Mouse (Mus musculus): ENCODE results near the gene Skap1. TPM values are rescaled to one million over a fixed set of nuclear protein-coding genes. Genes with fewer than 3 reads are reported as not detected.

The Skap1 gene
- under 1 TPM; 0.47 to 0.91 TPM for total RNA-seq (2021)

DNA sequence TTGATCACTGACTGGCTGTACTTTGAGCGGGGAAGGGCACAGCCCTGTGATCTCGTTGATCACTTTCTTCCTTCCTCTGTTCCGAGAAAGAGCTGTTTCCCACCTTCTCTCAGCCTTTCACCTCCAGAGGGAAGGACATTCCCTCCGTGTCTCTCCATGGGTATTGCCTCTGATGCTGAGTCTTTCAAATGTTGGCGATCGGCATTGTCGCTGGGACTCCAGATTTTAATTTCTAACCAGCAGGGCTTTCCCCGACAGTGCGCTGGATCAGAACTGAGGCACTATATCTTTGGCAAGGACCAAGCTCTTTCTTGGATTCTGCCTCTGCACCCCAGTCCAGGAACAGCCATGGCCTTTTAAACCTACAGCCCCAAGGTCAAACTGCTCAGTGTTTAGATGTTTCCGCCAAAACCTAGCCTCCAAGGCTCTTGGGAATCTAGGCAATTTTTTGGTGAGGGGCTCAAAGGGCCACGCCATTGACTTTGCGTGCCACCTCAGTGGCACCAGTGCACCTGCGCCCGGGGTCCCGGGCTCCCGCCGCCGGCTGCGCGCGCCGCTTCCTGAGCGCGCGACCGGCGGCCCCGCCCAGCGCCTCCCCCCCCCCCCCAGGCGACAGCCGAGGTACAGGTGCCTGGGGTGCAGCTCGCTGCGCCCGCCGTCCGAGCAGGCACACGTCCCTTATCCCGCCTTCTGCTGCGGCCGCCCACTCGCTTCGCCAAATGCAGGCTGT is at the start of gene Skap1:
Skap1 (plus strand) TSS at position 608 of the 730 bp plus-strand sequence.
- intact Hi-C loops (cut with DNase I): no loop called here
- no peak for DNase-seq

DNA sequence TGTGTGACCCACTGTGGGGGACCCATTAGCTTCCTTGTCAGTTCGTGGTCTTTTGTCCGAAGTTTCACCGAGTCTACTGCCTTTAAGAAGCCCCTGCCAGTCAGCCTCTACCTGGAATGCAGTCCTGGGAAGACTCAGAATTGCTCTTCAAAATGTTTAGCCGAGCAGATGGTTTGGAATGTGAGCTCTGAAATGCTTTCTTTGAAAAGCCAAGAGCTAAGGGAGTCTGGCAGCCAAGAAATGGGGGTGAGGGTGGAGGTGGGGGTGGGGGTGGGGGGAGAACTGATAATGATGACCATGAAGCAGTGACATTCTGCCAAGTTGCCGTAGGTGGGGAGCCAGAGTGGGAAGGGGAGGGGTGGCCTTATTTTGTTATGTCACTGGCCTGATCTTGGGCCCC is 43.3 kb upstream of the Skap1 start:
- intact Hi-C loops (cut with DNase I): no loop called here

DNA sequence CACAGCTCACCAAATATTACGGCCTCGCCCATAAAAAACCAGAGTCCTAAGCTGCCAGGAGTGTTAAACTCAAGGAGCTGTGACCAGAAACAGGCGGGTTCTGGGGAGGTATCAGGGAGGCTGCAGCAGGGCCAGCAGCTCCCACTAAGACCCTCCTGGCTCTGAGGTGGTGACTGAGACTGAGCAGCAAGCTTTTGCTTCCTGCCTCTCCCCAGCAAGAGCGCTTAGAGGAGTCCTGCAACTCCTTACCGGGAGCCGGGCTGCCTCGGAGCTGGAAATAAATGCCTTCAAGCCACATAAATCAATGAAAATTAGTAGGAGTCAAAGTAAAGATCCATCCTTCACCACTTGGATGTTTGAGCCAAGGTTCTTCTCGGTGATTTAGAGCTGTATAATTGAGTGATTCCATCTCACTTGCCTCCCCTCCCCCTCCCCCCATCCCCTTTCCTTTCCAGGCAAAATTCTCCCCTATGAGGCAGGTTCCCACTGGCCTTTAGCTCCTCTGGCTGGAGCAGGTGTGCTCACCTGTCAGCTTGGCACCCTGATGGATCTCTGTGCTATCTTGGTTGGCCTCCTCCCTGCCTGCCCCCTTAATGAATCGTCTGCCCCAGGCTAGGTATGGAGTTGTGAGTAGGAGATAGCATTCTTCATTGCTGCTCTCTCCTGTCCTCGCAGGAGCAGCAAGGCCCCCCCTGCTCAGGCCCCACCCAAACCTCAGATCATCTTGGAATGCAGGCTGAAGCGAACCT is 42.7 kb upstream of the Skap1 start:
- intact Hi-C loops (cut with DNase I): no loop called here

More for the DNA sequence above, 43.3 kb upstream of the Skap1 start:
- DNase-seq: no peak

DNA sequence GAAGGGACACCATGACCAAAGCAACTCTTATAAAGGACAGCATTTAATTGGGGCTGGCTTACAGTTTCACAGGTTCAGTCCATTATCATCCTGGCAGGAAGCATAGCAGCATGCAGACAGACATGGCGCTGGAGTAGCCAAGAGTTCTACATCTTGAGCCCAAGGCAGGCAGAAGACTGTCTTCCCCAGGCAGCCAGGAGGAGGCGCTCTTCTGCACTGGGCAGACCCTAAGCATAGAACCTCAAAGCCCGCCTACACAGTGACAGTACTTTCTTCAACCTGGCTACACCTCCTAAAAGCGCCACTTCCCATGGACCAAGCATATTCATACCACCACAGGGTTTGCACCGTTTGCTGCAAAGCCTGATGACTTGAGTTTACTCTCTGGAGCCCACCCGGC is 39.2 kb upstream of the Skap1 start:
- DNase-seq: no peak
- intact Hi-C loops (cut with DNase I): no loop called here

More for the DNA sequence above, 42.7 kb upstream of the Skap1 start:
- no peak for DNase-seq

DNA sequence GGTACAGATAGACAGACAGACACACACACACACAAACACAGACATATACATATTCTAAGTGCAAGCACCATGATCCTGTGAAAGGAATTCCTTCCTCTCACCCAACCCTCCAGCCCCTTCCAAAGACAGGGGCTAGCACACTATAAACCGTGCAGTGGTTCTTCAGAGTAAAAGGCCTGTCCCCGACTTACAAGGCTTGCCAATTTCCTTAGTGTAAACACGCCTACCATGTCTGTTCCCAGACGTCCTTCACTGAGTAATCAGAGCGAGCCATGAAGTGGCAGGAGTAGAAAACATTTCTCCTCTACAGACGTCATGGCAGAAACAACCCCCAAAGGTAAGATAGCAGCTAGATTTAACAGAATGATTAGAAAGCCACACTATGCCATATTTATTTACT is 38.2 kb upstream of the Skap1 start:
- no peak for DNase-seq
- intact Hi-C loops (cut with DNase I): no loop called here

DNA sequence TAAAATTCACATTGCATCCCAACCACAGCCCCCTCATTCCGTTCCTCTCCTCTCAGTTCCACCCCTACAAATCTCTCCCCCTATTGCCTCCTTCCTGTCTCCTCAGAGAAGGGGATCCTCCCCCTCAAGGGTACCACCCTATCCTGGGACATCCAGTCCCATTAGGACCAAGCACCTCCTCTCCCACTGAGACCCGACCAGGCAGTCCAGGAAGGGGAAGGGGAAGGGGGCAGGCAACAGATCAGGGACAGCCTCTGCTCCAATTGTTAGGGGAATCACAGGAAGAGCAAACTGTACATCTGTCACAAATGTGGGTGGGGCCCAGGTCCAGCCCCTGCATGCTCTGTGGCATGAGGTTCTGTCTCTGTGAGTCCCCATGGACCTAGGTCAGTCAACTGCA is 37.6 kb upstream of the Skap1 start:
- intact Hi-C loops (cut with DNase I): no loop called here
- DNase-seq: no peak

DNA sequence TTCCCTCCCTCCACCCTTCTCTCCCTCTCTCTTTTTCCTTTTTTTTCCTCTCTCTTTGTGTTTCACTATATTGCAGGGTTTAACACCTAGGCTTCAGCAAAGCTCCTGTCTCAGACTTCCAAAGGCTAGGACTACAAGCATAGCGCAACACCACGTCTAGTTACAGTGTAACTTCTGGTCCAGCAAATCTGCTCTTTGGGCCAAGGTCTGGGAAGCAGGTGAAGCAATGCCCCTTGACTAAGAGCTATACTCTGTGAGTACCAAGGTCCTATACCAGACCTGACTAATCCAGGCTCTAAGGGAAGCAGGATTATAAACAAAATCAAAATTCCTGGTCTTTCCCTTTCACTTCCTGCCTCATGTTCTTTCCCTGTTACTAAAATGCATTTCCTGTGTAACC is 35.3 kb upstream of the Skap1 start:
- intact Hi-C loops (cut with DNase I): no loop called here
- DNase-seq: no peak

DNA sequence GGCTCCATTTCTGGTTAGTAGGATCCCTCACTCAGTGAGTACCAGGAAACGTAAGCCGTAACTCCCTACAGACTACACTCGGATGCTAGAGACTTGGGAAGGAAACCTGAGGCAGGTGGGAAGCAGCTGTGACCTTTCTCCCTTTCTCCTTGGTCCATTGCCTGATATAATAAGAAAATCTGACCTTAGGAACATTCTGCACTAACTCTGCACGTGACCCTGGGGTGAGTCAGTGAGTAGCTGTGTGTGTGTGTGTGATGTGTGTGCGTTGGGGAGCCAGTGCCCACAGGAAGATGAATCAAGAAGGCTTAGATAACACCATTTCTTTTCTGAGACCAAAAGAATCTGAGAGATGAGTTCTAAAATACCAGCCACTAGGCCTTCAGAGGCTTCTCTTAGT is 34.5 kb upstream of the Skap1 start:
- no peak for DNase-seq
- intact Hi-C loops (cut with DNase I): no loop called here

DNA sequence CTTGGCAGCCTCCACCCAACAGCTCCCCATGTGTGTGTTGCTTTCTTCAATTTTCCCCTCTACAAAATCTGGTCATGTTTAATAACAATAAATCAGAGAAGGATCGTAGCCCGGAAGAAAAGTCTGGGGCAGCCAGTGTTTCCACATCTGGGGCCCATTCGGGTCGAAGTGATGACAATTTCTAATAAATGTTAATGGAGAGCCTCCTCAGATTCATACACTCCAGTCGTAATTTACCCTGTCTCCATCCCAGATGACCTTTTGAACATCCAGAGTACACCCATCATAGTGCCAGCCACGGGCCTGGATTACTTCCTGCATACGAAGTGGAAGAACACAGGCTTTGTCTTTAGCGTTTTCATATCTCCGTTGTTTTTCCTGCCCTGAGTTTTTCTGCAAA is 32.5 kb upstream of the Skap1 start:
- intact Hi-C loops (cut with DNase I): no loop called here
- no peak for DNase-seq

DNA sequence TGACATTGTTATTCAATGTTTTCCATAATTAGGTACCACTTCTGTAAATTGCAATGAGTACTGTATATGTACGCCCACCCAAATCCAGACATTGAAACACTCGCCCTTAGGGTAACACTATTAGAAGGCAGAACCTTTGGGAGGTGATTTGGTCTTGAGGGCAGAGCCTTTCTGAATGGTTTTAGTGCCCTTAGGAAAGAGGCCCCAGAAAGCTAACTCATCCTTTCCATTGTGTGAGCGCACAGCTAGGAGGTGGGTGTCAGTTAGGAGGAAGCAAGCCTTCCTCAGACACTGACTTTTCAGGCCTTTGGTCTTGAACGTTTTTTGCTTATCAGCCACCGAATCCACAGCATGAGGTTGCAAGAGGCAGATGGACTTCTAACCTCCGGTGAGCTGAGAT is 29.5 kb upstream of the Skap1 start:
- no peak for DNase-seq
- intact Hi-C loops (cut with DNase I): loop anchor here (5.0 kb wide), 2 partner anchors 102 to 237 kb away; no protein-coding TSS in a partner anchor

DNA sequence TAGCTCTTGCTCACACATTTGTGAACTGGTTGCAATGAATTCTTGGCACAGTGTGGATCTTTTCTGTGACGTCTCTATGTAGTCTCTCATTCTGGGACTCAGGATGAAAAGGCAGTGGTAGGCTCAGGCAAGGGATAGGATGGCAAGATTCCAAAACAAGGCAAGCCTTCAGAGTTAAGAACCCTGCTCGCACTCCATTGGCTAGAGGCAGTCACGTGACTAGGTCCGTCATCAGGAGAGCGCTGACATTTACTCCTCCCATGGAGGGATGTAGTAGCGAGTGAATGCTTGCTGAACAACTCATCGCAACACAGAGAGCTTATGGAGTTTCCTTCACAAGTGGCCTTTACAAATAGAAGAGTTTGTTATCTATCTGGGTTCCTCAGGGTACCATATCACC is 27.9 kb upstream of the Skap1 start:
- DNase-seq: no peak
- intact Hi-C loops (cut with DNase I): loop anchor here (5.0 kb wide), 2 partner anchors 101 to 236 kb away; no protein-coding TSS in a partner anchor

DNA sequence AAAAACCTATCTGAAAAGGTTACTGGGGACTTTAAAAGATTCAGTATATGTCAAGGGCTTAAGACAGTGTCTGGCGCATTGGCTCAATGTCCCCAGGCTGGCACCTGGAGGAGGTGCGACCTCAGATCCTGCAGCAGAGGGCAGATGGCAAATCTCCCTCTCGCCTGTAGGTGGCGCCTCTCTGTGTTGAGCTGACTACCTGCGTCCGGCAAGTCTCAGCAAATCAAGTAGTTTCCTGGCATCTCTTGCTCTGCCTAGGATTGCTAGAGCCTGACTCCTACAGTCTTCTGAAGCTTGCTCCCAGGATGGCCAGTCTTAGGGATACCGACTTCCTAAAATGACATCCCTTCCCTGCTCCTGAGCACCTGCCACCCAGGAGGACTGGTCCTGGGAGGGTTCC is 25.6 kb upstream of the Skap1 start:
- DNase-seq: peak; percentile 56 to 67
- intact Hi-C loops (cut with DNase I): loop anchor here (5.0 kb wide), 2 partner anchors 99 to 234 kb away; no protein-coding TSS in a partner anchor

DNA sequence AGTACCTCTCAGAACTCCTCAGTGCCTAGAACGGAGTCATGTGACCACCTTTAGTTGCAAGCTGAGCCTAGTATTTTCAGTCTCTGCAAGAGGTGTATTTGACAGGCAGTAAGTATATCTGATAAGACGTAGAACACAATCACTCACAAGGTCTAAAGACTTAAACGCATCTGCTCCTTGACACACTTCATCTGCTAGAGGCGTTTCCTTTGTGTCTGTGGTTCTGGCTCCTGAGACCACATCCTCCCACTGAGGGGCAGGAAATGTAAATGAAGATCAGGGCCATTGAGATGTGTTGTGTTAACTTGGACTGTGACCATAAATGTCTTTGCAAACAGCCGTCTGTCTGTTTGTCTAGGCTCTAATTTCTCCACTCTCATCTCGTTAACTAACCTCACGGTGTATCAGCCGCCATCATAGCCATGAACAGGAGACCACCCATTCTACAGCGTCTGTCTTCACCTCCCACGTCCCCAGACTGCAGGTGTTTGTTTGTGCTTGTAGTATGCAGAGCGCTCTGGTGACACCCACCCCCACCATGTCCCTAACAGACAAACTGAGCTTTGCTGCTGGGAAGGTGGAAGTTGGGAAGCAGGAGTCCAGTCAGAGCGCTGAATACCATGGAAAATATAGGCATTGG is 22.7 kb upstream of the Skap1 start:
- intact Hi-C loops (cut with DNase I): no loop called here
- no peak for DNase-seq

DNA sequence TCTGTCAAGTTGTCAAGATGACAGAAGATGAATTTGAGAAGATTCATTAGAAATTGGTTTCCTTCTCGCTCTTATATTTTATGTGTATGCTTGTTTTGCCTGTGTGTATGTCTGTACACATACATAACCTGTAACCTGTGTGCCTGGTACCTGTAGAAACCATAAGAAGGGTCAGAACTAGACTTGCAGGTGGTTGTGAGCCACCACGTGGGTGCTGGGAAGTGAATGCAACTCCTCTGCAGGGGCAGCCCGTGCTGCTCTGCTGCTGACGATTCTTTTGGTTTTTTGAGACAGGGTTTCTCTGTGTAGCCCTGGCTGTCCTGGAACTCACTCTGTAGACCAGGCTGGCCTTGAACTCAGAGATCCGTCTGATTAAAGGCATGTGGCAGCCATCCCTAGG is 21.9 kb upstream of the Skap1 start:
- intact Hi-C loops (cut with DNase I): no loop called here
- DNase-seq: no peak

DNA sequence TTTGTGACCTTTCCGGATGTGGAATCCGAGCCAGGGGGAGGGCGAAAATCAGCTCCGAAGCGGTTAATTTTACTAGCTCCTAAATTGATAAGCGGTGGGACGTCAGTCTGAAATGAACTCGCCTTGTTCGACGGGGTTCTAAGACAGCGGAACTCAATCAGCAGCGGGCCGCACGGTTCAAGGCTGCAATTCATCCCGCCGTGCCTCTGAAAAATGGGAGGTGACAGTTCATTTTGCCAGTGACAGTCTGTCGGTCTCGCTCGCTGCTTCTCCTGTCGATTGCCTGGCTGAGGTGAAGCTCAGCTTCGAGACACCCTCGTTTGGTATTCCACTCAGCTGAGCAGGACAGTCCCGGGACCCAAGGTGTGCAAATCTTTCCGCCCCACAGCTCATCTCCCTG is 16.5 kb upstream of the Skap1 start:
- no peak for DNase-seq
- intact Hi-C loops (cut with DNase I): no loop called here

DNA sequence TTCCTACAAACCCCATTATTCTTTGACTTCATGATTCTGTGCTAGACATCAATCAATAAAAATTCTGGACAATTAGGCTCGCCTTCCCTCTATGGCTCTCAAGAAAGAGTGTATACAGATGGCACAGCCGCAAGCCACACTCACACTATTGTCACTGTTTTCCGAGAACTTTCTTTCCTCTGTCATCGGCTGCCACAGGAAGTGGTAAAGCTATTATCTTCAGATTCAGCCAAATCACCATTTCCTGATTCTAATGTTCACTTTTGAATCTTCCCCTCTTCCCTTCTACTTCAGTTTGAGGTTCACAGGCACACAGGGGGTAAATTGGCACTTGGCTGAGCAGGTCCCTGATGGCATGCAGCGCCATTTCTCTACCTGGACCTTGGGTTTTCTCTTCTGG is 9.3 kb upstream of the Skap1 start:
- no peak for DNase-seq
- intact Hi-C loops (cut with DNase I): no loop called here

DNA sequence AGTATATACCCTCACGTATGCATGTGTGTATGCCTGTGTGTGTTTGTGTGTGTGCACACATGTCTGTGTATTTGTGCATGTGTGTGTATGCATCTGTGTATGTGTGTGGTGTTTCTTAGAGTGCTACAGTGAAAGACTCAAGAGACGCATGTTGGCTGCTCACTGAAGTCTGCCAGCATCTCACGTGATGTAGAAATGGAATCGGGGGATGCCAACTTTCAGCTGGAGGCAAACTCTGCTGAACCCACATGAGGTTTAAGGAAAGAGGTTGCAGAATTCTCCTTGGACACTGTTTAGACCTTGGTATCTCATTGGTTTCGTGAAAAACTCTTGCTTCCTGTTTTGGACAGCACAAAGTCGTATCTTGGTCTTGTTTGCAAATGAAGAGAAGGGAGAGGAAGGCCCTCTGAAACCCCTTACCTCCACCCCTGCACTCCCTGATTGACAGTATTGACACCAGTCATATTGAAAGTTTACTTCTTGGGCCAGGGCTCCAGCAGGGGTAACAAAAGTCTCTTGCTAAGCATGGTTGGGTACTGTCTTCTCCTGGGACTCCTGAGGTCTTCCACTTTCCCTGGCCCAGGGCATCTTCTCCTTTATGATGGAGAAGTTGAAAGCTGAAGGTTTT is 8.6 kb upstream of the Skap1 start:
- no peak for DNase-seq
- intact Hi-C loops (cut with DNase I): no loop called here

DNA sequence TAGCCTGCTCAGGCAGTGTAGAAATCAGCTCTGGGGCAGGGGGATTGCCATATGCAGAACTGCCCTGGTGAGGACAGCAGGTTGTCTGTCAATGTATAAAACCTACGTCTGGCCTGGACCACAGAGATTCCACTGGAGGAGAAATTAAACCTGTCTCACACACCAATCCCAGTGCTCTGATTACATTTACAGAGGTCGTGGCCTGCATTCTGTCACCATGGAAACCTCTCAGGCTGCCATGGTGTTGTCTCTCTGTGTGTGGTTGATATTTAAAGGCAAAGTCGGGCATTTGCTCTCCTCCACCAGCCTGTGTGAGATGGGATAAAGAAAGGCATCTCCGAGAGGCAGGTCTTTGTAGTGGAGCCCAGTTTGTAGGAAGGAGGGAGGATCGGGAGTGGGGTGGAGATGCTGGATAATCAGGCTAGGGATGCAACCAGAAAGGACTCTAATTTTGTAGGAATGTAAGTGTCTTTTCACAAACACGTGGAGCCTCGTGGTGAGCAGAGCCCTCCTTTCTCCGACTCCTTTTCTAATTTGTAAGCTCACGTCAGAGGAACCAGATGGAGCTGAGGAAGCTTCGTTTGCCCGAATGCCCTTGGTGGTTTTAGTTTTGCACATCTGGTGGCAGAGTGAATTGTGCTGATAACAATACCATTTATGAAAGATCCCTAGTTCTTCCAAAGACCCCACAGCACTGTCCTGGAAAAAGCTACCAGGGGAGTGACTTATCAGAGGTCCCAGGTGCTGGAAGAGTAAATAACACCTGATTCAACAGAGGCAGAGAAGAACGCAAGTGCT is 7.7 kb upstream of the Skap1 start:
- intact Hi-C loops (cut with DNase I): no loop called here
- DNase-seq: no peak

DNA sequence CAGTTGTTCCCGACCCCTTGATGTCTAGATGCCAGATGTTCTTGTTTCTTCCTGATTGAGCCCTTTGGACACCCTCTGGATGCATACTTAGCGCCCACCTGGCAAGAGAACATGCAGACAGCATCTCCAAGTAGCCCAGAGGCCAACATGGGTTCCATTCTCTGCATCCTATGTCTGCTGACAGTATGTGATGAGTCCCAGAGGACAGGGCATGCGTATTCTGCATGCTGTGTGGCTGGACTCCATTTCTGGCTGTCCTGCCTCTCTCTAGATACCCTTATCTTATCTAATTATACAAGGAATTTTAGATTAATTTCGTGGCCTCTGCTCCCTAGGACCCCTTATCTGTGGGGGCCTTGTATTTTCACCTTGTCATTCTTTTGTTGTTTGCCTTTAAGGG is 2.6 kb upstream of the Skap1 start:
- intact Hi-C loops (cut with DNase I): no loop called here
- DNase-seq: no peak

DNA sequence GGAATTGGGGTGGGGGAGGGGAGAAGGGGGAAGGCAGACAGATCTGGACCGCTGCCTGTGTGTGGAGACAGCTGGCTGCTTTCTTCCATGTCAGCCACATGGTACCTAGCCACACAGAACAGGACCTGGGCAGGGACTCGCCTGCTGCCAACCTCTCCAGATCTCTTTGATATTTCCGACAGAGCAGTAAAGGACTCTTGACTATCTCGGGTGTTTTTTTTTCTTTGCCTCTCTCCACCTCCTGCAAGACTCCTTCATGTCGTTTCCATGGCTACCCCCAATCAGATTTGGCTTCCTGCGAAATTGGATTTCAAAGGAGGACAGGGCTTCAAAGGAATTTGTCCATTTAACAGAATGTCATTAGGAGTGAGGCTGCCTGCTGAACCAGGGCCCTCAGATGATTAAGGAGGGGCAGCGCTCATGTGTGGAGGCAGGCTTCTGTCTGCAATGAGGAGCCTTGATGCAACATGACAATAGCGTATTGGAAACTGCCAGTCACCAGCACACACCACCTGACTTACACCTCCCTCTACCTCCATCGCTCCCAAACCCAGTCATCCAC is 2.1 kb upstream of the Skap1 start:
- intact Hi-C loops (cut with DNase I): no loop called here
- no peak for DNase-seq
